Mouse (Mus musculus): ENCODE measurements around the gene Anks3. TPM values are rescaled to one million over a fixed set of nuclear protein-coding genes. Genes with fewer than 3 reads are reported as not detected.

Anks3 gene
- total RNA-seq, 2 experiments from 2014 or later, result 12.8 to 16.7 TPM

DNA sequence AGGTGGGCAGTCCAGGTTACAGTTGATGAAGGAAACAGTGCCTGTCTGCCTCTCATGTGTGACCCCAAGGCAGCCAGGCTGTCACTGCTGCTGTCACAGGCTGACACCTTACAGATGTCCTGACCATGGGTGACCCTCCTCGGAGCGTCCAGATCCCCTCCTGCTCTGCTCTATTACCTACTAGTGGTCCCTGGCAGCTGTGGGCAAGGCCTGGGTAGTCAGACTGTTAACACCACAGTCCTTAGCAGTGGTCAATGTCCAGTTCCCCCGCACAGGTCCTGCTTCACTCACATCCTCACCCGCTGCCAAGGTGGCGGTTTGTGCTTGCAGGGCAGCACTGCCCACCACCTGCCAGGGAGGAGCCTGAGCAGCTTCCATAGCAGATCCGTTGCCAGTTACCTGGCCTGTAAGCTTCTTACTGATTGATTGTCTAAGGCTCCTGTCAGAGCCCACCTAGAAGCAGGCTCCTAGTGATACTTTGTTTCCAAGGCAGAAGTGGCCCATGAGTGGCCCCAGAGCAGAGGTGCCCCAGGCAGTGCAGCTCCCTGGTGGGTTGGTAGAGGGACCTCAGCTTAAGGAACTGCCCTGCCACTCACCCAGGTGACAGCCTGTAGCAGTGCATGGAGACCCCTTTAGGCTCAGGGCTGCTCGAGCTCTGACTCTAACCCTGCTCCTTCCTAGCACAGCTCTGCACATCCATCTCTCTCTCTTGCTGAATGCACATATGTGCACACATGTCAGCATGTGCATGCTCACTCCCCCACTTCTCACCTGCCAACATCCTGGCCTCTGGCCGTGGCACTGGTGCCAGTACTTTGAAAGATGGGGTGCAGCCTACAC lies 26.4 kb downstream of the Anks3 start:
- Histone ChIP-seq H3K27ac (no peak overlapping the region), H3K4me3 (no peak overlapping the region)
- no peak for DNase-seq
- TF ChIP-seq CTCF (IDR thresholded peaks at IDR 0.05), result no peak
- intact Hi-C loops (cut with DNase I), result no loop called here

DNA sequence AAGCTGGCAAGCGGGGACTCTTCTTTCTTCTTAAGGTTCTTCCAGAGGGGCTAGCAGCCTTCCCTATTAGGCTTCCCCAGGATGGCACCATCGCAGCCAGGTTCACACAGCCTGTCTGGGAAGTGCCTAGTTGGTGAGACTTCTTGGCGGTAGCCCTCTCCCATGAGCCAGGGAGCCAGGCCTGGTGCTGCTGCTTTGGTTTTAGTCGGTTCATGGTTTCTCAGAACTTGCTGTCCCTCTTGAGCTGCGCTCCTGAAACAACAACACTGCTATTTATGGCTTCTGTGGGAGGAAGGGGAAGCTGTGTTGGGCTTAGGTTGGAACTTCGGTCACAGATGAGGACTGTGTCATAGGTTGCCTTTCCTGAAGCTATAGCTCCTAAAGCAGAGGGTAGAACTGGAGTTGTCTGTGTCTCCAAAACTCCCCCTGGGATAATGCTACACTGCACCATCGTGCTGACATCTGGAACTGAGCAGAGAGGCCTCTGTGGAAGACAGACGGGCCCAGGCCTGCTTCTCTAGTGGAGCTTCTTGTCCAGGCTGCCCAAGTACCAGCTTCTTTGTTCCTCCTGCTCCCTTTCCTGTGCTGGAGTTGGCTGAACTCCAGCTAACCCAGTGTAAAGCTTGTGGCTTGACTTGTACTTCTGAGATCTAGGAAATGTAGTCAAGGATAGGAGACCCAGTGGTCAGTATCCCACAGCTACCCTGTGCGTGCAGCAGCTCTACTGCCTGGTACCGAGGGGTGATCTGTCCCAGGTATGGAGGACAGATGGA lies 27.9 kb downstream of the Anks3 start:
- Histone ChIP-seq H3K27ac (peak overlapping the region; percentile 48; the same call in 1 of the 2 replicates), H3K4me3 (no peak overlapping the region)
- no peak for TF ChIP-seq CTCF (IDR thresholded peaks at IDR 0.05)
- no peak for DNase-seq
- intact Hi-C loops (cut with DNase I), result no loop called here

DNA sequence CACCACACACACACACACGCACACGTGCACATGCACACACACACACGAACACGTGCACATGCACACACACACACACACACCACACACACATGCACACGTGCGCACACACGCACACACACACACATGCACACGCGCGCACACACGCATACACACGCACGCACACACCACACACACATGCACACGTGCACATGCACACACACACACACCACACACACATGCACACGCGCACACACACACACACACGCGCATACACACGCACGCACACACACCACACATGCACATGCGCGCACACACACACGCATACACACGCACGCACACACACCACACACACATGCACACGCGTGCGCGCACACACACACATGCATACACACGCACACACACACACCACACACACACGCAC lies 28.6 kb downstream of the Anks3 start:
- H3K27ac ChIP-seq, result no peak overlapping the region
- H3K4me3 ChIP-seq, result no peak overlapping the region
- DNase-seq, result no peak
- TF ChIP-seq CTCF (IDR thresholded peaks at IDR 0.05), result no peak
- intact Hi-C loops (cut with DNase I), result no loop called here

DNA sequence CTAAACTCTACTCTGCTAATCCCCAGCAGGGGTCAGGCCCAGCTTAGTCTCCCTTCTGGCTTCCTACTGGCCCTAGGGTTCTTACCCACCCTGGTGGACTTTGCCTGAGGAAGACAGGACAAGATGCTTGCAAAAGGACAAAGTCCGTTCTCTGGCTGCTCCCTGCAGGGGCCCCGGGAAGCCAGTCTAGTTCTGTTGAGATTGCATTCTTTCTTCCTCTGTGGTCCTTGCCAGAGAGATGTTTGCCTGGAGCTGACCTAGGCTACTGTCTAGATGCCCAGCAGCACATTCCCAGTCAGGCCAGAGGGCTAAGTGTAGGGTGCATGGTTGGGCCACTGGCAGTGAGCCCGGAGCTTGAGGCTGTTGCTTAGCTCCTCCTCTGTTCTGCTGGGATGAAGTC lies 31.6 kb downstream of the Anks3 start:
- peak; percentile 58 for DNase-seq
- intact Hi-C loops (cut with DNase I), result no loop called here
- H3K27ac ChIP-seq, result peak overlapping the region; percentile 40
- no peak overlapping the region for H3K4me3 ChIP-seq
- TF ChIP-seq CTCF (IDR thresholded peaks at IDR 0.05), result no peak

DNA sequence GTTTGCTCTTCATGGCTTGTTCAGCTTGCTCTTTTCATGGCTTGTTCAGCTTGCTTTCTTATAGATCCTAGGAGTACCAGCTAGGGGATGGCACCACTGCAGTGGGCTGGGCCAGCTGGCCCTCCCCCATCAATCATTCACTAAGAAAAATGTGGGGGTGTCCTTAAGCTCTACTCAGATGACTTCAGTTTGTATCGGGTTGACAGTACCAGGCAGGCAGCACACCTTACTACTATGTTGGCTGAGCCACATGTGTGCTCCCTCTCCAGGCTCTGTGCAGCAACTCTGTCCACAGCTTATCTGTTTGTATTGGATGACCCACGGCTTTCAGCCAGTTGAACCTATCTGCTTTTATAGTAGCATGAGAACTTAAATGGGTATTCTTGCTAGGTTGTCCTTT lies 35.5 kb downstream of the Anks3 start:
- no peak for TF ChIP-seq CTCF (IDR thresholded peaks at IDR 0.05)
- no peak for DNase-seq
- H3K4me3 ChIP-seq, result no peak overlapping the region
- intact Hi-C loops (cut with DNase I), result no loop called here
- H3K27ac ChIP-seq, result no peak overlapping the region

DNA sequence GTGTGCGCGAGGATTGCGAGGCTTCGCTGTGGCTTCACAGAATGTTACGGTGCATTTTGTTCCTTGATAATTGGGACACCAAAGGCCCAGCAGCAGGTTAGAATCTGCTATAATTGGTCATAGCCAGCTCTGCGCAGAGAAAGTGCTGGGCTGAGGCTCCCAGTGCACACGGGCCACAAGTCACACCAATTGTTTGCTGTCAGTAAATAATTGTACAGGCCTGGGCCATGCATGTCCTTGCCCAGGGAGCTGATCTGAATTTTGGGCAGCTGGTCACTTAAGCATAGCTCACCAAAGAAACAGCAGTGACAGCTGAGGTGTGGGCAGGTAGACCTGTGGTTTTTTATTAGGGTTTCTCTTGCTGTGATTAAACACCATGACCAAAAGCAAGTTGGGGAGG lies 36.0 kb downstream of the Anks3 start:
- H3K4me3 ChIP-seq, result no peak overlapping the region
- intact Hi-C loops (cut with DNase I), result no loop called here
- no peak overlapping the region for H3K27ac ChIP-seq
- TF ChIP-seq CTCF (IDR thresholded peaks at IDR 0.05), result no peak
- DNase-seq, result no peak

DNA sequence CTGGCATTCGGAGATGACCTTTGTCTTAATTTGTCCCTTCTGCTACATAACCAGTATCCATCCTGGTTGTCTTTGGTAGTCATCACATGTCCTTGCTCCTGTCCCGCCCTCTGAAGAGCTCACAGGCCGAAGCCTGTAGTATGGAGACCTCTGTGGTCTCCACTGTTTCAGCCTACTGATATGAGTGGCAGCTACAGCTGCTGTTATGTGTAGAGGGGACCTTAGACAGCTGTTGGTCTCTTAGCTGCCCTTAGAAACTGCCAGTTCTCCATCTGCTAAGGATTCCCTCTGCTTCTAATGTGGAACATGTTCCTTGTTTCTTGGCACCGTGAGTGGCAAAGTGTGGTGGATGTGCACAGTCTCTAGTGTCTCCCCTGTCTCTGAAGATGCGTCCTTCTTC lies 40.0 kb downstream of the Anks3 start:
- Histone ChIP-seq H3K27ac (no peak overlapping the region; the same call in 1 of the 2 replicates), H3K4me3 (no peak overlapping the region)
- DNase-seq, result no peak
- intact Hi-C loops (cut with DNase I), result no loop called here
- no peak for TF ChIP-seq CTCF (IDR thresholded peaks at IDR 0.05)

DNA sequence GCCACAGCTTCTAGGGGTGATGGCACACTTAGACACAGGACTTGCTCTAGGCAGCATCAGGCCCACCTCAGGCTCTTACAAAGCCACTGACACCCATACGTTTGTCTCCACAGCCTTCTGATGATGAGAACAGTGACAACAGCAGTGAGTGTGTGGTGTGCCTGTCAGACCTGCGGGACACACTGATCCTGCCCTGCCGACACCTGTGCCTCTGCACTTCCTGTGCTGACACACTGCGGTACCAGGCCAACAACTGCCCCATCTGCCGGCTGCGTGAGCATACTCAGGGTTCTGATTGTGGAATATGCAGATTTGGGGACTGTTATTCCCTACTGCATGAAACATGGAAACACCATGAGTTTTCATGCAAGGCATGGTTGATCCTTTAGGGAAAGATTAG lies 41.5 kb downstream of the Anks3 start:
- no peak for TF ChIP-seq CTCF (IDR thresholded peaks at IDR 0.05)
- DNase-seq, result no peak
- intact Hi-C loops (cut with DNase I), result no loop called here
- no peak overlapping the region for H3K4me3 ChIP-seq
- no peak overlapping the region for H3K27ac ChIP-seq

DNA sequence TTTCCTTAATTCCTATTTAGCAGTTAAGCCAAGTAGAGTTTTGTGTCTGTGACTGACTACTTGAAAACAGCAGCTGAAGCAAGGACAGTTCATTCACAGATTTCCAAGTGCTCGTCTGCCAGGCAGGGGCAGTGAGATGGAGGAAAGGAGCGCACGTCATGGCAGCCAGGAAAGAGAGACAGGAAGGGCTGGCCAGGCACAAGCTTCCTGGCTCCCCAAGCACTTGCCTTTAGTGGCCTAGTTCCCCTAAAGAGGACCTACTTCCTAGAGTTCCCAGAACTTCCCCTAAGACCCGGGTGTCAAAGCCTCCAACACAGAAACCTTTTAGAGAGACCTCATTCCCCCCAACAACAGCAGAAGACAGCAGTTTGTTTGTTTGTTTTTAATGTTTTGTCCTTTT lies 43.4 kb downstream of the Anks3 start:
- H3K4me3 ChIP-seq, result no peak overlapping the region
- peak overlapping the region; percentile 56 for H3K27ac ChIP-seq
- intact Hi-C loops (cut with DNase I), result no loop called here
- no peak for DNase-seq
- no peak for TF ChIP-seq CTCF (IDR thresholded peaks at IDR 0.05)

DNA sequence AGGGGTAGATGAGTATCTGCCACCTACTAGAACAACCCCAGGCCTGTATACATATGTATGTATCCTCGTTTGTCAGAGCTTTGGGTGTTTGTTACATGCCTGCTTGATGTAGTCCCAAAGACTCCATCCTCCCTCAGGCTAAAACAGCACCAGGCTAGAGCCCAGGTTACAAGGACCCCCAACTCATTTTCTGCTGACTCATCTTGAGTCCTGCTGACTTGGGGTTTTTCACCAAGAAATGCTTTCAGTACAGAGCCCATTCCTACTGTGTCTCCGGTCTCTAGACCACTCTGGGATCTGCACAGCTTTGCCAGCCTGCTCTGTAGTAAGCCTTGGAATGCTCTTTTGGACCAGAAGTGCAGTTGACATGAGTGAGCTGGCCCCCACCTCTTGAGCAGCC lies 47.4 kb downstream of the Anks3 start:
- Histone ChIP-seq H3K4me3 (no peak overlapping the region), H3K27ac (no peak overlapping the region)
- intact Hi-C loops (cut with DNase I), result no loop called here
- TF ChIP-seq CTCF (IDR thresholded peaks at IDR 0.05), result no peak
- no peak for DNase-seq

DNA sequence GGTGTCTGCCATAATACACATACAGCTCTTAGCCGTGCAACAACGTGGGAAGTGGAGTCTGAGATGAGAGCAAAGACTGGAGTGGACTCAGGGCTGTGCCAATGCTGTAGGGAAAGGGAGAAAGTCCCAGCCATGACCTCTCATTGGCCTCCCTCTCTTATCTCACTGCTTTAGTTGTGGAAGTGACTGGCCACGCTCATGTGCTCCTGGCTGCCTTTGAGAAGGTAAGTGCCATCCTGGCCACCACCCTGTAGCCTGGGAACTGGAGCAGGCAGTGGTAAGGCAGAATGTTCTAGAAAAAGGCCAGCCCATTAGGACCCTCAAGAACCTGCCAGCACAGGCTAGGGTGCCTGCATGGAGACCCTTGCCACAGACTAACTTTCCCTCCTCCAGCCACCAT lies 48.1 kb downstream of the Anks3 start:
- Histone ChIP-seq H3K4me3 (no peak overlapping the region), H3K27ac (no peak overlapping the region)
- no peak for TF ChIP-seq CTCF (IDR thresholded peaks at IDR 0.05)
- no peak for DNase-seq
- intact Hi-C loops (cut with DNase I), result no loop called here

DNA sequence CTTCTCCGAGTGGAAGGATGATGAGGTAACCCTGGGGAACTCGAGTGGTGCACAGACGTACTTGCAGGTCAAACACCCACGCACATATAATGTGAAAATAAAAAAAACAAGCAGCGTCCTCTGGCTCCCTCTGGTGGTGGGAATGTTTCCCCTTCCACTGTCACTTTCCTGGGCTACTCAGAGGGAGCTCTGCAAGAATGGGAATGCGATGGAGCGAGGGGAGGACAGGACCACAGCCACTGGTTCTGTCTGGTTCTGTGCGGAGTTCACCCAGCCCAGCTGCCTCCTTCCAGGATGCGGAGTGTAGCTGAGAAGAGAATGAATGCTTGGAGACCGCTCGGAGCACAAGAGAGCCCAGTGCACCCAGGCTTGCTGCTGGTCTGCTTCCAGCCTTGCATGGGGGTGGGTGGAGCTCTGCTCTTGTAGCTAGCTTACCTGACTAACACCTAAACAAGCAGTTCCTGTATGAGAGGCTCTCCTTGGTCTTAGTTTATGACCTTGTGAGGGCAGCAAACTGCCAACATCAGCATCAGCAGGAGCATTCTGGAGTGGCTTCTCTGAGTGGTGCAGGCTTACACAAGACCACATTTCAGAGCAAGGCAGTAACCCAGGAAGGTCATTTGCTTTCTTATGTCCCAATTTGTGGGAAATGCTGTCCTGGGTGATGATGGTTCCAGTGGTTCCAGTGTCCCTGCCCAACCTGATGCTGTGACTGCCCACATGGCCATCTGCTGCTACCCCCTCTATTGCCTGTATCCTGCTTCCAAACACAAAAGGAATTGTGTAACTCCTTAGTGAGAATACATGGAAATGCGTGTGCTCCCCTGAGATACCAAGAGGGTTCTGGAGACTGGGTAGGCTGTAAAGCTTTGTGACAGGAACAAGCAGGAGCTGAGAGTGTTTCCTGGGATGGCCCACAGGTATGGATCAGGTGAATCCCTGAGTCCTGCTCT lies 49.9 kb downstream of the Anks3 start:
- Histone ChIP-seq H3K4me3 (peak overlapping the region; percentile 5; the same call in 1 of the 2 replicates), H3K27ac (peak overlapping the region; percentile 78)
- intact Hi-C loops (cut with DNase I), result loop anchor here (2.0 kb wide), 1 partner anchor 35 kb away; no protein-coding TSS in a partner anchor
- peak; percentile 83 for DNase-seq
- TF ChIP-seq CTCF (IDR thresholded peaks at IDR 0.05), result peak; percentile 99

Measured in gastrocnemius, adult 2 months (tissue).